8 mouse cellular contexts compared by ENCODE assay signal in genomic region chr9:65675461-65676357, GRCm38 (mm10). TPM values are rescaled to one million over a fixed set of nuclear protein-coding genes. Genes with fewer than 3 reads are reported as not detected.
A peak's percentile ranks its signal among the peaks of the same experiment; 100 is the strongest.
DNase-seq lines count a peak whose midpoint lies in the region; ATAC-seq and TF ChIP-seq lines count a peak whose summit lies in the region.

No protein-coding gene starts in this region.

- no peak for TF ChIP-seq CTCF in hindbrain, postnatal 0 days (IDR thresholded peaks at IDR 0.05; ENCODE audit: low read depth)

- ATAC-seq in hindbrain, postnatal 0 days = peak; percentile 63

- peak overlapping the region; percentile 74 for H3K9ac ChIP-seq in hindbrain, postnatal 0 days (replicated peaks; ENCODE audit: low read length)

- DNase-seq in kidney, adult 9 months = peak; percentile 43
- no peak for DNase-seq in kidney, adult 18-20 months
- DNase-seq in cerebellum, postnatal 14 days = peak; percentile 36 to 39
- no peak for DNase-seq in hindbrain, postnatal 0 days (ENCODE audit: low spot score)
- peak; percentile 81 for DNase-seq in lung, postnatal 36 days
- DNase-seq in frontal cortex, postnatal 25 days (ENCODE audit: low spot score in 2 of 2) = no peak
- no peak for DNase-seq in adrenal gland, adult 18-20 months (ENCODE audit: low spot score in 2 of 2)
- DNase-seq in layer of hippocampus, adult 11-12 months (ENCODE audit: low spot score) = no peak

- WGBS in hindbrain, postnatal 0 days = 53% methylated on average over 8 of the region's 8 CpGs

- H3K9me3 ChIP-seq in hindbrain, postnatal 0 days (ENCODE audit: low read length) = no peaks in the 10 kb centered on the region

- H3K27me3 ChIP-seq in hindbrain, postnatal 0 days (ENCODE audit: insufficient read depth, low read length) = no peaks in the 10 kb centered on the region

- peak overlapping the region; percentile 97 for H3K4me2 ChIP-seq in hindbrain, postnatal 0 days (ENCODE audit: low read depth, low read length)

- peaks cover 34% of the 10 kb centered on the region for H3K4me1 ChIP-seq in hindbrain, postnatal 0 days (ENCODE audit: insufficient read depth, low read length)

- no peaks in the 10 kb centered on the region for H3K36me3 ChIP-seq in hindbrain, postnatal 0 days (ENCODE audit: insufficient read depth, low read length)

- H3K27ac ChIP-seq in hindbrain, postnatal 0 days = peak overlapping the region; percentile 78

- H3K4me3 ChIP-seq in hindbrain, postnatal 0 days (ENCODE audit: low read length) = peak overlapping the region; percentile 68

RNA-seq across cellular contexts. Expression of gene Oaz2, which starts 7.9 kb away (rescaled TPM):
- 274 and 284 TPM in 2 replicates for total RNA-seq in hindbrain, postnatal 0 days (2014; rRNA removed)
- 365 and 387 TPM in 2 replicates for polyA plus RNA-seq in hindbrain, postnatal 0 days (2015; fragmentation: Nextera tagmentation; extraction: Ambion mirVana)
- 100 to 1,000 TPM; 131 to 132 TPM for total RNA-seq in adrenal gland, adult 18-20 months (2021)

RNA-seq across cellular contexts. Expression of gene Rbpms2, which starts 46.3 kb away (rescaled TPM):
- total RNA-seq in hindbrain, postnatal 0 days (2014; rRNA removed) = 3.3 and 5.9 TPM in 2 replicates
- polyA plus RNA-seq in hindbrain, postnatal 0 days (2015; fragmentation: Nextera tagmentation; extraction: Ambion mirVana) = 3.8 and 5.1 TPM in 2 replicates
- 10 to 100 TPM; 63.3 to 89.9 TPM for total RNA-seq in adrenal gland, adult 18-20 months (2021)

Comparison
In these comparisons a context has a peak if more than half of its experiments do, and no peak if none do; other contexts are left out.
1. DNase-seq: peak in kidney, adult 9 months (single experiment), cerebellum, postnatal 14 days (2 of 2) and lung, postnatal 36 days (single experiment); none in kidney, adult 18-20 months (single experiment), hindbrain, postnatal 0 days (single experiment), frontal cortex, postnatal 25 days (0 of 2), adrenal gland, adult 18-20 months (0 of 2) and layer of hippocampus, adult 11-12 months (single experiment).